Mouse (Mus musculus) olfactory bulb, adult 2 months (tissue): ENCODE data around the gene Tenm3.

Experiments
- CTCF ChIP-seq: fragments of 200-500 bp; IDR thresholded peaks from 2 replicates; pipeline ENCODE4 v1.5.1; 2012; ENCODE audit warnings: low read depth, mild to moderate bottlenecking, low read length, moderate library complexity; ENCODE audit not compliant: insufficient read depth
- POLR2A ChIP-seq: fragments of 200-500 bp; IDR thresholded peaks from 2 replicates; pipeline ENCODE4 v1.6.1; 2012; ENCODE audit warnings: mild to moderate bottlenecking, low read depth, low read length, moderate library complexity; ENCODE audit not compliant: insufficient read depth

GRCm38 (mm10) chr8:48450397-48451246 is 393.1 kb downstream of the Tenm3 start:
- no peak for TF ChIP-seq CTCF
- no peak for TF ChIP-seq POLR2A
